Mouse (Mus musculus): Measurements from ENCODE around the gene Ogn.

GRCm38 (mm10) chr13:49652481-49653179, 44.8 kb downstream of the Ogn start, which contains the start of the genes Cenpp and Nol8:
- TF ChIP-seq CTCF (IDR thresholded peaks at IDR 0.05; ENCODE audit: control insufficient read depth, insufficient read depth, insufficient read length) = no peak
- no peak for TF ChIP-seq MYOG (IDR thresholded peaks at IDR 0.05; ENCODE audit: control insufficient read depth, extremely low read depth, insufficient read length)
- no peak for TF ChIP-seq MYOD1 (IDR thresholded peaks at IDR 0.05; ENCODE audit: control insufficient read depth, insufficient read length, low read depth)
